9 mouse cellular contexts compared by ENCODE assay signal in genomic region chr12:45162011-45162410, GRCm38 (mm10).
A peak's percentile ranks its signal among the peaks of the same experiment; 100 is the strongest.
DNase-seq lines count a peak whose midpoint lies in the region; ATAC-seq and TF ChIP-seq lines count a peak whose summit lies in the region.
"Had no signal": no experiment of that assay in that cellular context is flagged by ENCODE, and none has a peak within 500 bp of the region (broad histone marks: within the 10 kb centered on the region; RNA-seq: fewer than 3 reads in every experiment).

No protein-coding gene starts in this region.

- DNase-seq in adrenal gland, postnatal 10 days: peak; percentile 15
- no peak for DNase-seq in adrenal gland, adult 8-10 months
- no peak for DNase-seq in left cerebral cortex, adult 2 months (ENCODE audit: extremely low spot score in 1 of 2, low spot score in 2 of 2)
- DNase-seq in left cerebral cortex, postnatal 10 days (ENCODE audit: extremely low spot score in 1 of 2, low spot score in 2 of 2): no peak
- DNase-seq in lung, postnatal 10 days: peak; percentile 26
- no peak for DNase-seq in urinary bladder, postnatal 25 days (ENCODE audit: low spot score)

- ATAC-seq in intestine, embryonic 15.5 days: 0 out of 2 replicates have a peak, but pooled peaks have one; percentile 43
- no peak for ATAC-seq in activated CD4-positive, CD25-positive, alpha-beta regulatory T cell, adult 4 months

- no peaks in the 10 kb centered on the region for H3K4me1 ChIP-seq in intestine, embryonic 15.5 days (replicated peaks)
- H3K4me1 ChIP-seq: embryonic facial prominence, embryonic 12.5 days had no signal

- no peak overlapping the region for H3K27ac ChIP-seq in left cerebral cortex, adult 2 months
- no peak overlapping the region for H3K27ac ChIP-seq in intestine, embryonic 15.5 days
- H3K27ac ChIP-seq: embryonic facial prominence, embryonic 12.5 days had no signal

- peak; percentile 62 for TF ChIP-seq CTCF in left cerebral cortex, adult 2 months (IDR thresholded peaks at IDR 0.05)

- no peak overlapping the region for H3K4me2 ChIP-seq in intestine, embryonic 15.5 days (replicated peaks)
- H3K4me2 ChIP-seq: embryonic facial prominence, embryonic 12.5 days had no signal

- intact Hi-C loops in left cerebral cortex, adult 2 months (cut with DNase I): loop anchor here (1.0 to 10.0 kb wide), 2 partner anchors 314 to 567 kb away; no protein-coding TSS in a partner anchor
- intact Hi-C loops in left cerebral cortex, postnatal 10 days (cut with DNase I): no loop called here

- WGBS in intestine, embryonic 15.5 days: 69% methylated on average over 4 of the region's 4 CpGs

- H3K36me3 ChIP-seq in intestine, embryonic 15.5 days: no peaks in the 10 kb centered on the region
- H3K36me3 ChIP-seq: embryonic facial prominence, embryonic 12.5 days had no signal

- no peaks in the 10 kb centered on the region for H3K27me3 ChIP-seq in intestine, embryonic 15.5 days (replicated peaks)
- H3K27me3 ChIP-seq: embryonic facial prominence, embryonic 12.5 days had no signal

- H3K4me3 ChIP-seq in left cerebral cortex, adult 2 months: no peak overlapping the region
- no peak overlapping the region for H3K4me3 ChIP-seq in intestine, embryonic 15.5 days (replicated peaks)
- H3K4me3 ChIP-seq: embryonic facial prominence, embryonic 12.5 days had no signal

- H3K9ac ChIP-seq in intestine, embryonic 15.5 days: no peak overlapping the region
- H3K9ac ChIP-seq: embryonic facial prominence, embryonic 12.5 days had no signal

- H3K9me3 ChIP-seq in intestine, embryonic 15.5 days: no peaks in the 10 kb centered on the region
- H3K9me3 ChIP-seq: embryonic facial prominence, embryonic 12.5 days had no signal

Comparison
In these comparisons a context has a peak if more than half of its experiments do, and no peak if none do; other contexts are left out.
1. DNase-seq: peak in adrenal gland, postnatal 10 days (single experiment) and lung, postnatal 10 days (single experiment); none in adrenal gland, adult 8-10 months (single experiment), left cerebral cortex, adult 2 months (0 of 2), left cerebral cortex, postnatal 10 days (0 of 2) and urinary bladder, postnatal 25 days (single experiment).